Mouse (Mus musculus): ENCODE measurements at regions not wholly inside any gene's neighbourhood (a gene's known extent, or its start where the extent isn't known, plus 50 kb on each side); places are given as distances from the start of the nearest gene placed in this dataset.

GRCm38 (mm10) chr3:115815571-115816156 is 72.0 kb upstream of the Dph5 start:
- in situ Hi-C loops (cut with MboI, MseI), result no loop called here

- in situ Hi-C loops (cut with MboI, MseI), result no loop called here
Observed at GRCm38 (mm10) chr3:115816328-115817160, 71.1 kb upstream of the Dph5 start.

GRCm38 (mm10) chr3:115817771-115818170 is 69.9 kb upstream of the Dph5 start:
- in situ Hi-C loops (cut with MboI, MseI), result no loop called here

- in situ Hi-C loops (cut with MboI, MseI), result no loop called here
Observed at GRCm38 (mm10) chr3:115818734-115819133, 68.9 kb upstream of the Dph5 start.

GRCm38 (mm10) chr3:115819401-115820138 is 68.1 kb upstream of the Dph5 start:
- in situ Hi-C loops (cut with MboI, MseI), result no loop called here

GRCm38 (mm10) chr3:115820139-115820481 is 67.5 kb upstream of the Dph5 start:
- in situ Hi-C loops (cut with MboI, MseI), result no loop called here

GRCm38 (mm10) chr3:115821627-115822026 is 66.0 kb upstream of the Dph5 start:
- in situ Hi-C loops (cut with MboI, MseI), result no loop called here

GRCm38 (mm10) chr3:115822491-115822890 is 65.1 kb upstream of the Dph5 start:
- in situ Hi-C loops (cut with MboI, MseI), result no loop called here

- in situ Hi-C loops (cut with MboI, MseI), result no loop called here
Observed at GRCm38 (mm10) chr3:115823741-115824140, 63.9 kb upstream of the Dph5 start.

- in situ Hi-C loops (cut with MboI, MseI), result no loop called here
Observed at GRCm38 (mm10) chr3:115824792-115825191, 62.8 kb upstream of the Dph5 start.

GRCm38 (mm10) chr3:115835381-115835780 is 52.3 kb upstream of the Dph5 start:
- in situ Hi-C loops (cut with MboI, MseI), result no loop called here

- in situ Hi-C loops (cut with MboI, MseI), result no loop called here
Observed at GRCm38 (mm10) chr3:115837617-115838216, 49.9 kb upstream of the Dph5 start.
